Mouse (Mus musculus) neural tube, embryonic 15.5 days (tissue): ENCODE measurements around the gene Olfr1274-ps. TPM values are rescaled to one million over a fixed set of nuclear protein-coding genes. Genes with fewer than 3 reads are reported as not detected.
"Not testable (repeated sequence)": the region's sequence is repeated elsewhere in the genome, so short reads cannot be mapped to it uniquely, and the experiment has no call there.

Experiments used
- ATAC-seq: fragments of 200-750 bp; cut with Nextera tagmentation; 2 replicates; pipeline ENCODE4 v1.8.0; 2017; ENCODE audit warnings: mild to moderate bottlenecking, moderate TSS enrichment, moderate library complexity; ENCODE audit not compliant: low FRiP score
- H3K27ac ChIP-seq: fragments of 300-500 bp; sonication (generic); replicated peaks from 2 replicates; pipeline ENCODE4 v1.5.1; 2015; ENCODE audit warnings: mild to moderate bottlenecking, inconsistent platforms
- H3K27me3 ChIP-seq: fragments of 300-500 bp; sonication (generic); replicated peaks from 2 replicates; pipeline ENCODE4 v1.6.1; 2015; ENCODE audit warnings: inconsistent platforms
- H3K36me3 ChIP-seq: fragments of 300-500 bp; sonication (generic); 2 replicates; pipeline ENCODE4 v1.6.1; 2015; ENCODE audit warnings: inconsistent platforms
- H3K4me1 ChIP-seq: fragments of 300-500 bp; sonication (generic); 2 replicates; pipeline ENCODE4 v1.6.1; 2015; ENCODE audit warnings: inconsistent platforms
- H3K4me2 ChIP-seq: fragments of 300-500 bp; sonication (generic); 2 replicates; pipeline ENCODE4 v1.6.1; 2015; ENCODE audit warnings: inconsistent platforms, mild to moderate bottlenecking, moderate library complexity
- H3K4me3 ChIP-seq: fragments of 300-500 bp; sonication (generic); replicated peaks from 2 replicates; pipeline ENCODE4 v1.5.1; 2015; ENCODE audit warnings: mild to moderate bottlenecking, inconsistent platforms
- H3K9ac ChIP-seq: fragments of 300-500 bp; sonication (generic); replicated peaks from 2 replicates; pipeline ENCODE4 v1.6.1; 2015; ENCODE audit warnings: mild to moderate bottlenecking, inconsistent platforms
- H3K9me3 ChIP-seq: fragments of 300-500 bp; sonication (generic); replicated peaks from 2 replicates; pipeline ENCODE4 v1.6.1; 2016; ENCODE audit warnings: inconsistent platforms
- WGBS: fragments of 180-500 bp; shearing (Covaris S2); methylation state at CpG from one replicate; pipeline ENCODE4 v1.1.7; 2015; ENCODE audit warnings: mixed read lengths; 5-methylcytosine and 5-hydroxymethylcytosine counted together
- polyA plus RNA-seq: library from polyadenylated mRNA; unstranded; fragments of >200 nt; fragmentation: Nextera tagmentation; extraction: Ambion mirVana; gene quantifications from 2 replicates; pipeline ENCODE4 v1.2.1, GENCODE M21; 2015

Gene Olfr1274-ps
- not detected in 2 replicates for polyA plus RNA-seq

DNA sequence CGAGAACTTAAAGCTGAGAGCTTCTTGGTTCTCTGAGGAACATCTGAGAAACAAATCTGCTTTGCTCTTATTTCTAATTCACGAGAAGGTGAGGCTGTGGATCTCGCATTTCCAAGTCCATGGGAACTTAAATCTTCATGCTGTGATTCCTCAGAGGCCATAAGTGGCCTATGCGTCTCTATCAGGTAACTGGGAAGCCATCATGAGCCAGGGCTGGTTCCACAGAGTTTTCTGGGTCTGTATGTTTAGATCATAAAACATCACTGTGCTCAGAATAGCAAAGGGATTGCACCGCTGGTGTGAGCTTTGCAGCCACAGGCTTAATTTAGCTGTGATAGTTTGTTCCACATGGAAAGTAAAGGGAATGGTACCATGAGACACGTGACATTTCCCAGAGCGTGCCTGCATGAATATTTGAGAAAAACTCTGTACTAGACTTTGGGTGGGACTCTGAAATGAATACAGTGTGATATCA lies at the start of gene Olfr1274-ps:
Olfr1274-ps (plus strand) TSS at position 51 of the 475 bp plus-strand sequence.
- WGBS: 83% methylated on average over 5 of the region's 7 CpGs
- H3K9ac ChIP-seq, H3K4me1 ChIP-seq, ATAC-seq, H3K4me3 ChIP-seq, H3K9me3 ChIP-seq, H3K4me2 ChIP-seq, H3K27me3 ChIP-seq, H3K27ac ChIP-seq, H3K36me3 ChIP-seq: not testable (repeated sequence)

DNA sequence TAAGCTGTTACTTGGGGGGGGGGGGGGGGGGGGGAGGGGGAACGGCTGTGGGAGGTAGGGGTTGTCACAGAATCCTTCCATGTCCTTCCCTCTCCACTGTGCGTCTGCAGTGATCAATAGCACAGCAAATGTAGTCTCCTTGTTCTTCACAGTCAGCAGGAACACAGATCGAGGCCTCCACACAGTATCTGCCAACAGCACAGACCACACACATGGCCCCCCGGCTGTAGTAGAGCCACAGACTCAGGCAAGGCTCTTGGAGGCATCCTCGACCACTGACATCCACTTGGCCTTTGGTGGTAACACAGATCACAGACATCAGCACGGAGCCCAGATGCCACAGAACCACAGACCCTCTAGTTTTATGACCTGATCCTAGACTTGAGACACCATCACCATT lies 47.4 kb upstream of the Olfr1274-ps start:
- H3K36me3 ChIP-seq, H3K4me2 ChIP-seq, H3K27me3 ChIP-seq, H3K4me3 ChIP-seq, H3K4me1 ChIP-seq, H3K27ac ChIP-seq, H3K9ac ChIP-seq, H3K9me3 ChIP-seq: not testable (repeated sequence)
- ATAC-seq: 0 out of 2 replicates have a peak, but pooled peaks have one; percentile 14
- no CpG with 5 or more reads among the region's 6 CpGs for WGBS

DNA sequence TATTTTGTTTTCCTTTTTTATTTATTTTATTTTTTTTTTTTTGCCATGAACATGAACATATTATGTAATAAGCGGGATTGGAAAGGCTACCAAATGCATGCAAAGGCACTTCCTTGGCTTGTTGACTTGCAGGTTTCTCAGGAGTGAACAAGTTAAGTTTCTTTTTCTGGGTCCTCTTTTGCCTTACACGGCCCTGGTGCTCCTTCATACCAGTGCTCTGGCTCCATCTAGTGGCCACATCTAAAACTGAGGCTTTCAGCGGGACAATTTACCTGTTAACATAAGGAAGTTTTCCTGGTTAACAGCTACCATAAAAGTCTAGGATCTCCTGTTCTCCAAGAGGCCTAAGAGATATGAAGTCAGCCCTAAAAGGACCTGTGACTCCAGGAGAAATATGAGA lies 46.9 kb upstream of the Olfr1274-ps start:
- H3K36me3 ChIP-seq, H3K4me2 ChIP-seq, H3K9ac ChIP-seq, H3K4me3 ChIP-seq, H3K27me3 ChIP-seq, H3K4me1 ChIP-seq, H3K27ac ChIP-seq, H3K9me3 ChIP-seq: not testable (repeated sequence)
- WGBS: no CpG with 5 or more reads among the region's 3 CpGs
- peak; percentile 45; the same call in 1 of the 2 replicates for ATAC-seq

DNA sequence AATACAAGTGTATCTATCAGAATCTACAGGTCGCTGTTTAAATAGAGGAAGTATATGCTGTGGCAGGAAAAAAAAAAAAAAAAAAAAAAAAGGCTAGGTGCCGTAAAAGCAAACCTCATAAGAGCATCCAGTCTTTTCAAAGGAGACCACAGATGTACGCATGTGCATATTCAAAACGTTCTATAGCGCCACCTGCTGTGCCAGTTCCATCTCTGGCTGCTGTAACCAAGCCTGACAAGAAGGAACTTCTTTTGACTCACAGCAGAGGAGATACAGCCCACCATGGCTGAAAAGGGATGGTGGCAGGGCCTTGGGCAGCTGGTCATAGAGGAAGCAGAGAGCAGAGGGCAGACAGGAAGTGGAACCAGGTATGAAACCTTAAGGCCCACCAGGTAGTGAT lies 39.3 kb upstream of the Olfr1274-ps start:
- H3K4me3 ChIP-seq, H3K36me3 ChIP-seq, H3K4me2 ChIP-seq, H3K4me1 ChIP-seq, H3K27ac ChIP-seq, H3K9me3 ChIP-seq, H3K9ac ChIP-seq, ATAC-seq, H3K27me3 ChIP-seq: not testable (repeated sequence)
- no CpG with 5 or more reads among the region's 5 CpGs for WGBS

GRCm38 (mm10) chr2:90360199-90360598 lies 38.3 kb upstream of the Olfr1274-ps start:
- H3K27me3 ChIP-seq, ATAC-seq: not testable (repeated sequence)
- WGBS: no CpG with 5 or more reads among the region's 4 CpGs

GRCm38 (mm10) chr2:90414110-90414821 lies 15.8 kb downstream of the Olfr1274-ps start:
- not testable (repeated sequence) for H3K4me1 ChIP-seq, H3K27ac ChIP-seq, ATAC-seq, H3K4me3 ChIP-seq, H3K4me2 ChIP-seq, H3K27me3 ChIP-seq, H3K9ac ChIP-seq, H3K9me3 ChIP-seq, H3K36me3 ChIP-seq
- 73% methylated on average over 4 of the region's 4 CpGs for WGBS

More at GRCm38 (mm10) chr2:90360199-90360598, 38.3 kb upstream of the Olfr1274-ps start:
- H3K9ac ChIP-seq, H3K4me3 ChIP-seq, H3K4me1 ChIP-seq, H3K9me3 ChIP-seq, H3K36me3 ChIP-seq, H3K27ac ChIP-seq, H3K4me2 ChIP-seq: not testable (repeated sequence)

DNA sequence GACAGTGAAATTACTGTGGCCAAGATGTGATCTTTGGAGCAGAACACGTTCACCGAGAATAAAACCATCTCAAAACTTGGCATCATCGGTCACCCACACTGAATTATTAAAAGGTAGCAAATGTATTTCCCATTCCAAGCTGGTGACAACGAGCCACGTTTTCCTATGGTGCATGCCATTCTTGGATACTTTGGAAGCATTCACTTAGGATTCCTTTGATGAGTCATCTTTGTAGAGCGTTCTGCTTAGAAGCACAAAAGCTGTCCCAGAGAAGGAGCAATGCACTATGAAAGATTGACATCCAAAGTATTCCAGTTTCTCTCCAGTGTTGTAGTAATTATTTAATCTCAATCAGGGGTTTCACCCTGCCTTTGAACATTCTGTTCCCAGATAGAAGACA lies 23.8 kb downstream of the Olfr1274-ps start:
- H3K27ac ChIP-seq, H3K4me3 ChIP-seq, H3K27me3 ChIP-seq, H3K4me1 ChIP-seq, H3K9me3 ChIP-seq, H3K36me3 ChIP-seq, ATAC-seq, H3K9ac ChIP-seq, H3K4me2 ChIP-seq: not testable (repeated sequence)
- 92% methylated on average over 6 of the region's 6 CpGs for WGBS

DNA sequence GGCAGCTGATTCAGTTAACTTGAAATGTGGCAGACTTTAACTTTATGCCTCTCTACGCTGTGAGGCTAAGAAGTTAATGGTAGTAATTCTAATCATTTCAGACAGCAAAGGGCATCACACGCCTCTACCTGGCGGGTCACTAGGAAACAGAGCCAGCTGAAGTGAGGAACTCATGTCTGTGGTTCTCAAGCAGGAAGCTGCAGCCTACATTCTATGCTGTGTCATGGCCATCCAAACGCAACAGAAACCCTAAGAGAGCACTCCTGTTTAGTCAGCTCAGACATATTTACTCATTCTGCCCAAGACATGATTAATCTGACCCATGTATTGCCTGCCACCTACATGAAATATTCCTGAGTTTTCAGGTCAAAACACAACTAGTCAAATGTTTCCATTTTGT lies 26.5 kb downstream of the Olfr1274-ps start:
- H3K4me2 ChIP-seq, H3K27me3 ChIP-seq, H3K9me3 ChIP-seq, H3K27ac ChIP-seq, H3K4me3 ChIP-seq, ATAC-seq, H3K4me1 ChIP-seq, H3K9ac ChIP-seq, H3K36me3 ChIP-seq: not testable (repeated sequence)
- WGBS: no CpG with 5 or more reads among the region's 4 CpGs

DNA sequence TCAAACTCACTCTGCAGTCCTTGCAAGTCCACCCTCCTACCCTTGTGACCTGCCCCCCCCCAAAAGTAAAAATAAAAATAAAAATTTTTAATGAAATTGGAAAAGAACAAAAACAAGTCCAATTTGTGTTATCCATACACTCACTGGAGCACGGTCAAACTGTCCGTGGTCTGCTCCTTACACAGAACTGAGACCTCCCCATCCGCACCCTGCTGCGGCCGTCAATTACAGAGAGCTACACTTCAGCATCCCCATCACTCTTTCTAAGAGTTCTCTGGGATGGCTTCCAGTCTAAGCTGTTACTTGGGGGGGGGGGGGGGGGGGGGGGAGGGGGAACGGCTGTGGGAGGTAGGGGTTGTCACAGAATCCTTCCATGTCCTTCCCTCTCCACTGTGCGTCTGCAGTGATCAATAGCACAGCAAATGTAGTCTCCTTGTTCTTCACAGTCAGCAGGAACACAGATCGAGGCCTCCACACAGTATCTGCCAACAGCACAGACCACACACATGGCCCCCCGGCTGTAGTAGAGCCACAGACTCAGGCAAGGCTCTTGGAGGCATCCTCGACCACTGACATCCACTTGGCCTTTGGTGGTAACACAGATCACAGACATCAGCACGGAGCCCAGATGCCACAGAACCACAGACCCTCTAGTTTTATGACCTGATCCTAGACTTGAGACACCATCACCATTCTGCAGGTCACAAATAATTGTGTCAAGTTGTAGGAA lies 30.7 kb downstream of the Olfr1274-ps start:
- not testable (repeated sequence) for H3K36me3 ChIP-seq, ATAC-seq, H3K9ac ChIP-seq, H3K27ac ChIP-seq, H3K4me1 ChIP-seq, H3K4me3 ChIP-seq, H3K27me3 ChIP-seq, H3K4me2 ChIP-seq, H3K9me3 ChIP-seq
- 53% methylated on average over 2 of the region's 11 CpGs for WGBS

- H3K9ac ChIP-seq: not testable (repeated sequence)
These were observed 31.3 kb downstream of the Olfr1274-ps start for GRCm38 (mm10) chr2:90429782-90430181.

GRCm38 (mm10) chr2:90437453-90437852 lies 39.0 kb downstream of the Olfr1274-ps start:
- H3K27ac ChIP-seq, H3K27me3 ChIP-seq, ATAC-seq, H3K4me2 ChIP-seq, H3K4me1 ChIP-seq, H3K4me3 ChIP-seq, H3K9ac ChIP-seq, H3K36me3 ChIP-seq, H3K9me3 ChIP-seq: not testable (repeated sequence)
- 100% methylated on average over 1 of the region's 5 CpGs for WGBS

More at GRCm38 (mm10) chr2:90429782-90430181, 31.3 kb downstream of the Olfr1274-ps start:
- not testable (repeated sequence) for H3K4me2 ChIP-seq, H3K36me3 ChIP-seq, H3K9me3 ChIP-seq, H3K27me3 ChIP-seq, H3K4me1 ChIP-seq, H3K27ac ChIP-seq, H3K4me3 ChIP-seq
- ATAC-seq: peak; percentile 59; the same call in 1 of the 2 replicates
- whole genome bisulfite sequencing: no CpG with 5 or more reads among the region's 4 CpGs

DNA sequence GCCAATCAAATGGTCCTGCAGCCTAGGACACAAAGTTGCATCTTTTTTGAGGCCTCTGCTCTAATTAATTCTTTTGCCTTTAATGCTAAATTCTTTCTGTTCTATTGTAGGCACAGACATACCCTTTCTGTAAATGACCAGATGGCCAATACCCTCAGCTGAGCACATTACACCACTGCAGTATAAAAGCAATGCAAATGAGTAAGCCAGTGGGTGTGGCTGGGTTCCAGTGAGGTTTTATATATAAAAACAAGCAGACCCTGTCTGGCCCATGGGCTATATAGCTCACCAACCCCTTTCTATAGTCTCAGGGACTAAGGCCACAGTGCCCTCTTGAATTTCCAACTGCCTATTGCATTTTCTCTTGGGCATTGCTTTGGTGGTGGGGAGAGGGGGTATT lies 41.7 kb downstream of the Olfr1274-ps start:
- H3K36me3 ChIP-seq: peaks cover 14% of the 10 kb centered on the region
- ATAC-seq, H3K4me1 ChIP-seq, H3K4me3 ChIP-seq, H3K9me3 ChIP-seq, H3K27ac ChIP-seq, H3K27me3 ChIP-seq, H3K9ac ChIP-seq, H3K4me2 ChIP-seq: not testable (repeated sequence)
